Mouse (Mus musculus): Measurements from ENCODE around the gene Zfp275. TPM values are rescaled to one million over a fixed set of nuclear protein-coding genes. Genes with fewer than 3 reads are reported as not detected.
"Not testable (repeated sequence)": the region's sequence is repeated elsewhere in the genome, so short reads cannot be mapped to it uniquely, and the experiment has no call there.

The Zfp275 gene
- total and polyA plus RNA-seq, 2 experiments from 2014 or later = 3.2 to 28.8 TPM

GRCm38 (mm10) chrX:73384924-73385323 lies 42.5 kb downstream of the Zfp275 start:
- 29% methylated on average over 1 of the region's 1 CpGs for WGBS
- Histone ChIP-seq H3K4me1 (ENCODE audit: control insufficient read depth, insufficient read depth) (no peaks in the 10 kb centered on the region), H3K4me3 (ENCODE audit: low read depth, low read length) (no peak overlapping the region), H3K27me3 (ENCODE audit: control insufficient read depth, insufficient read depth, low read length) (no peaks in the 10 kb centered on the region), H3K4me2 (ENCODE audit: low read depth, low read length) (no peak overlapping the region), H3K9me3 (replicated peaks; ENCODE audit: control insufficient read depth, low read length) (no peaks in the 10 kb centered on the region), H3K27ac (ENCODE audit: low read depth) (no peak overlapping the region), H3K9ac (replicated peaks; ENCODE audit: low read depth, low read length) (no peak overlapping the region), H3K36me3 (replicated peaks; ENCODE audit: control insufficient read depth, insufficient read depth, low read length) (no peaks in the 10 kb centered on the region)
- DNase-seq (ENCODE audit: low spot score) = no peak
- TF ChIP-seq EP300 (IDR thresholded peaks at IDR 0.05; ENCODE audit: low read depth) = no peak
- no peak for TF ChIP-seq CTCF (IDR thresholded peaks at IDR 0.05; ENCODE audit: low read depth)
- no peak for ATAC-seq (ENCODE audit: insufficient read depth, low read depth)

GRCm38 (mm10) chrX:73391481-73391880 lies 49.1 kb downstream of the Zfp275 start:
- no peak for ATAC-seq (ENCODE audit: insufficient read depth, low read depth)
- Histone ChIP-seq H3K27ac (ENCODE audit: low read depth) (no peak overlapping the region), H3K36me3 (replicated peaks; ENCODE audit: control insufficient read depth, insufficient read depth, low read length) (no peaks in the 10 kb centered on the region), H3K9me3 (replicated peaks; ENCODE audit: control insufficient read depth, low read length) (no peaks in the 10 kb centered on the region), H3K4me1 (ENCODE audit: control insufficient read depth, insufficient read depth) (no peaks in the 10 kb centered on the region), H3K4me3 (ENCODE audit: low read depth, low read length) (no peak overlapping the region), H3K27me3 (ENCODE audit: control insufficient read depth, insufficient read depth, low read length) (no peaks in the 10 kb centered on the region), H3K9ac (replicated peaks; ENCODE audit: low read depth, low read length) (no peak overlapping the region), H3K4me2 (ENCODE audit: low read depth, low read length) (no peak overlapping the region)
- TF ChIP-seq EP300 (IDR thresholded peaks at IDR 0.05; ENCODE audit: low read depth) (no peak), CTCF (IDR thresholded peaks at IDR 0.05; ENCODE audit: low read depth) (no peak)
- WGBS = 54% methylated on average over 4 of the region's 4 CpGs
- DNase-seq (ENCODE audit: low spot score) = no peak

GRCm38 (mm10) chrX:73396446-73396845 lies 54.0 kb downstream of the Zfp275 start:
- Histone ChIP-seq H3K4me1 (ENCODE audit: control insufficient read depth, insufficient read depth) (no peaks in the 10 kb centered on the region), H3K36me3 (replicated peaks; ENCODE audit: control insufficient read depth, insufficient read depth, low read length) (no peaks in the 10 kb centered on the region), H3K4me3 (ENCODE audit: low read depth, low read length) (no peak overlapping the region), H3K27me3 (ENCODE audit: control insufficient read depth, insufficient read depth, low read length) (no peaks in the 10 kb centered on the region), H3K27ac (ENCODE audit: low read depth) (no peak overlapping the region), H3K9me3 (replicated peaks; ENCODE audit: control insufficient read depth, low read length) (no peaks in the 10 kb centered on the region), H3K4me2 (ENCODE audit: low read depth, low read length) (no peak overlapping the region), H3K9ac (replicated peaks; ENCODE audit: low read depth, low read length) (no peak overlapping the region)
- no peak for ATAC-seq (ENCODE audit: insufficient read depth, low read depth)
- no peak for DNase-seq (ENCODE audit: low spot score)
- TF ChIP-seq CTCF (IDR thresholded peaks at IDR 0.05; ENCODE audit: low read depth) (no peak), EP300 (IDR thresholded peaks at IDR 0.05; ENCODE audit: low read depth) (no peak)
- WGBS = 93% methylated on average over 1 of the region's 1 CpGs

GRCm38 (mm10) chrX:73398636-73399035 lies 56.2 kb downstream of the Zfp275 start, which contains the start of gene Gm18336:
Gene Gm18336, minus strand, starts transcription at chrX:73398736.
- not testable (repeated sequence) for H3K27me3 ChIP-seq (ENCODE audit: control insufficient read depth, insufficient read depth, low read length); DNase-seq (ENCODE audit: low spot score); H3K4me3 ChIP-seq (ENCODE audit: low read depth, low read length); H3K9ac ChIP-seq (replicated peaks; ENCODE audit: low read depth, low read length); H3K4me1 ChIP-seq (ENCODE audit: control insufficient read depth, insufficient read depth); H3K4me2 ChIP-seq (ENCODE audit: low read depth, low read length); H3K27ac ChIP-seq (ENCODE audit: low read depth); H3K36me3 ChIP-seq (replicated peaks; ENCODE audit: control insufficient read depth, insufficient read depth, low read length); H3K9me3 ChIP-seq (replicated peaks; ENCODE audit: control insufficient read depth, low read length); ATAC-seq (ENCODE audit: insufficient read depth, low read depth)
- 40% methylated on average over 1 of the region's 2 CpGs for WGBS

GRCm38 (mm10) chrX:73400951-73401350 lies 58.5 kb downstream of the Zfp275 start:
- no peak overlapping the region for H3K9ac ChIP-seq (replicated peaks; ENCODE audit: low read depth, low read length)
- H3K27ac ChIP-seq (ENCODE audit: low read depth) = no peak overlapping the region
- H3K36me3 ChIP-seq (replicated peaks; ENCODE audit: control insufficient read depth, insufficient read depth, low read length) = no peaks in the 10 kb centered on the region
- H3K9me3 ChIP-seq (replicated peaks; ENCODE audit: control insufficient read depth, low read length) = no peaks in the 10 kb centered on the region
- H3K4me1 ChIP-seq (ENCODE audit: control insufficient read depth, insufficient read depth) = no peaks in the 10 kb centered on the region
- DNase-seq (ENCODE audit: low spot score) (no peak), ATAC-seq (ENCODE audit: insufficient read depth, low read depth) (no peak)
- 87% methylated on average over 20 of the region's 20 CpGs for WGBS
- TF ChIP-seq CTCF (IDR thresholded peaks at IDR 0.05; ENCODE audit: low read depth) (no peak), EP300 (IDR thresholded peaks at IDR 0.05; ENCODE audit: low read depth) (no peak)
- H3K4me3 ChIP-seq (ENCODE audit: low read depth, low read length) = no peak overlapping the region
- H3K27me3 ChIP-seq (ENCODE audit: control insufficient read depth, insufficient read depth, low read length) = no peaks in the 10 kb centered on the region
- no peak overlapping the region for H3K4me2 ChIP-seq (ENCODE audit: low read depth, low read length)

- Histone ChIP-seq H3K4me3 (ENCODE audit: low read depth, low read length) (no peak overlapping the region), H3K36me3 (replicated peaks; ENCODE audit: control insufficient read depth, insufficient read depth, low read length) (no peaks in the 10 kb centered on the region), H3K27ac (ENCODE audit: low read depth) (no peak overlapping the region), H3K9me3 (replicated peaks; ENCODE audit: control insufficient read depth, low read length) (no peaks in the 10 kb centered on the region), H3K9ac (replicated peaks; ENCODE audit: low read depth, low read length) (no peak overlapping the region), H3K27me3 (ENCODE audit: control insufficient read depth, insufficient read depth, low read length) (no peaks in the 10 kb centered on the region), H3K4me1 (ENCODE audit: control insufficient read depth, insufficient read depth) (no peaks in the 10 kb centered on the region), H3K4me2 (ENCODE audit: low read depth, low read length) (no peak overlapping the region)
- no peak for ATAC-seq (ENCODE audit: insufficient read depth, low read depth)
- TF ChIP-seq EP300 (IDR thresholded peaks at IDR 0.05; ENCODE audit: low read depth) = no peak
- no peak for TF ChIP-seq CTCF (IDR thresholded peaks at IDR 0.05; ENCODE audit: low read depth)
- 88% methylated on average over 12 of the region's 12 CpGs for WGBS
- no peak for DNase-seq (ENCODE audit: low spot score)
Observed at GRCm38 (mm10) chrX:73401616-73402015, 59.2 kb downstream of the Zfp275 start.

Other genes starting within 250 kb of the Zfp275 start
- gene Xlr3a, start 245.5 kb upstream of the Zfp275 start, total RNA-seq (2014; rRNA removed; ENCODE audit: low replicate concordance) = 9.2 TPM in 1 of 2 replicates, not detected in the other
- 0.34 and 2.3 TPM in 2 replicates for gene Xlr3a, start 245.5 kb upstream of the Zfp275 start, polyA plus RNA-seq (2015; fragmentation: Nextera tagmentation; extraction: Ambion mirVana)
- gene Gm14685, start 225.6 kb upstream of the Zfp275 start, total RNA-seq (2014; rRNA removed; ENCODE audit: low replicate concordance) = not detected in 2 replicates
- gene Gm14685, start 225.6 kb upstream of the Zfp275 start, polyA plus RNA-seq (2015; fragmentation: Nextera tagmentation; extraction: Ambion mirVana) = not detected in 2 replicates
- not detected in 2 replicates for gene Xlr5b, start 193.8 kb upstream of the Zfp275 start, total RNA-seq (2014; rRNA removed; ENCODE audit: low replicate concordance)
- gene Xlr5b, start 193.8 kb upstream of the Zfp275 start, polyA plus RNA-seq (2015; fragmentation: Nextera tagmentation; extraction: Ambion mirVana) = not detected in 2 replicates
- not detected in 2 replicates for gene DXBay18, start 193.2 kb upstream of the Zfp275 start, total RNA-seq (2014; rRNA removed; ENCODE audit: low replicate concordance)
- not detected in 2 replicates for gene DXBay18, start 193.2 kb upstream of the Zfp275 start, polyA plus RNA-seq (2015; fragmentation: Nextera tagmentation; extraction: Ambion mirVana)
- gene Spin2d, start 165.6 kb upstream of the Zfp275 start, total RNA-seq (2014; rRNA removed; ENCODE audit: low replicate concordance) = not detected in 2 replicates
- gene Spin2d, start 165.6 kb upstream of the Zfp275 start, polyA plus RNA-seq (2015; fragmentation: Nextera tagmentation; extraction: Ambion mirVana) = not detected in 2 replicates
- 2.3 TPM in 1 of 2 replicates, not detected in the other for gene Xlr3b, start 150.4 kb upstream of the Zfp275 start, total RNA-seq (2014; rRNA removed; ENCODE audit: low replicate concordance)
- gene Xlr3b, start 150.4 kb upstream of the Zfp275 start, polyA plus RNA-seq (2015; fragmentation: Nextera tagmentation; extraction: Ambion mirVana) = 1.0 and 4.1 TPM in 2 replicates
- not detected in 2 replicates for gene Xlr4b, start 128.3 kb upstream of the Zfp275 start, total RNA-seq (2014; rRNA removed; ENCODE audit: low replicate concordance)
- gene Xlr4b, start 128.3 kb upstream of the Zfp275 start, polyA plus RNA-seq (2015; fragmentation: Nextera tagmentation; extraction: Ambion mirVana) = 0.90 TPM in 1 of 2 replicates, not detected in the other
- gene F8a, start 114.3 kb upstream of the Zfp275 start, total RNA-seq (2014; rRNA removed; ENCODE audit: low replicate concordance) = 16.0 and 20.7 TPM in 2 replicates
- gene F8a, start 114.3 kb upstream of the Zfp275 start, polyA plus RNA-seq (2015; fragmentation: Nextera tagmentation; extraction: Ambion mirVana) = 12.3 and 12.4 TPM in 2 replicates
- not detected in 2 replicates for gene Xlr4c, start 99.5 kb upstream of the Zfp275 start, total RNA-seq (2014; rRNA removed; ENCODE audit: low replicate concordance)
- gene Xlr4c, start 99.5 kb upstream of the Zfp275 start, polyA plus RNA-seq (2015; fragmentation: Nextera tagmentation; extraction: Ambion mirVana) = 0.38 TPM in 1 of 2 replicates, not detected in the other
- gene Xlr3c, start 77.2 kb upstream of the Zfp275 start, total RNA-seq (2014; rRNA removed; ENCODE audit: low replicate concordance) = not detected in 2 replicates
- not detected in 2 replicates for gene Xlr3c, start 77.2 kb upstream of the Zfp275 start, polyA plus RNA-seq (2015; fragmentation: Nextera tagmentation; extraction: Ambion mirVana)
- not detected in 2 replicates for gene Xlr5a, start 49.6 kb upstream of the Zfp275 start, total RNA-seq (2014; rRNA removed; ENCODE audit: low replicate concordance)
- gene Xlr5a, start 49.6 kb upstream of the Zfp275 start, polyA plus RNA-seq (2015; fragmentation: Nextera tagmentation; extraction: Ambion mirVana) = not detected in 2 replicates
- gene Xlr5c, start 49.6 kb upstream of the Zfp275 start, total RNA-seq (2014; rRNA removed; ENCODE audit: low replicate concordance) = not detected in 2 replicates
- not detected in 2 replicates for gene Xlr5c, start 49.6 kb upstream of the Zfp275 start, polyA plus RNA-seq (2015; fragmentation: Nextera tagmentation; extraction: Ambion mirVana)
- gene Gm45015, start 5.8 kb upstream of the Zfp275 start, total RNA-seq (2014; rRNA removed; ENCODE audit: low replicate concordance) = not detected in 2 replicates
- gene Gm45015, start 5.8 kb upstream of the Zfp275 start, polyA plus RNA-seq (2015; fragmentation: Nextera tagmentation; extraction: Ambion mirVana) = not detected in 2 replicates
- gene Gm18336, start 56.1 kb downstream of the Zfp275 start, total RNA-seq (2014; rRNA removed; ENCODE audit: low replicate concordance) = not detected in 2 replicates
- gene Gm18336, start 56.1 kb downstream of the Zfp275 start, polyA plus RNA-seq (2015; fragmentation: Nextera tagmentation; extraction: Ambion mirVana) = not detected in 2 replicates
- 0.76 TPM in 1 of 2 replicates, not detected in the other for gene Zfp92, start 68.5 kb downstream of the Zfp275 start, total RNA-seq (2014; rRNA removed; ENCODE audit: low replicate concordance)
- not detected in 2 replicates for gene Zfp92, start 68.5 kb downstream of the Zfp275 start, polyA plus RNA-seq (2015; fragmentation: Nextera tagmentation; extraction: Ambion mirVana)
- not detected in 2 replicates for gene Trex2, start 92.7 kb downstream of the Zfp275 start, total RNA-seq (2014; rRNA removed; ENCODE audit: low replicate concordance)
- not detected in 2 replicates for gene Trex2, start 92.7 kb downstream of the Zfp275 start, polyA plus RNA-seq (2015; fragmentation: Nextera tagmentation; extraction: Ambion mirVana)
- gene Haus7, start 116.4 kb downstream of the Zfp275 start, total RNA-seq (2014; rRNA removed; ENCODE audit: low replicate concordance) = 15.6 and 23.2 TPM in 2 replicates
- gene Haus7, start 116.4 kb downstream of the Zfp275 start, polyA plus RNA-seq (2015; fragmentation: Nextera tagmentation; extraction: Ambion mirVana) = 33.3 and 34.7 TPM in 2 replicates
- gene Bgn, start 141.0 kb downstream of the Zfp275 start, total RNA-seq (2014; rRNA removed; ENCODE audit: low replicate concordance) = 198 and 304 TPM in 2 replicates
- 61.6 and 64.1 TPM in 2 replicates for gene Bgn, start 141.0 kb downstream of the Zfp275 start, polyA plus RNA-seq (2015; fragmentation: Nextera tagmentation; extraction: Ambion mirVana)
- 0.53 and 1.1 TPM in 2 replicates for gene Atp2b3, start 160.5 kb downstream of the Zfp275 start, total RNA-seq (2014; rRNA removed; ENCODE audit: low replicate concordance)
- gene Atp2b3, start 160.5 kb downstream of the Zfp275 start, polyA plus RNA-seq (2015; fragmentation: Nextera tagmentation; extraction: Ambion mirVana) = 0.14 and 0.20 TPM in 2 replicates